Mouse (Mus musculus) right cerebral cortex, postnatal 36 days (tissue): ENCODE results near the gene BC004004.
"Not testable (repeated sequence)": the region's sequence is repeated elsewhere in the genome, so short reads cannot be mapped to it uniquely, and the experiment has no call there.

Experiments
- DNase-seq, 2 experiments: peaks; one replicate each; pipeline ENCODE4 v3.0.0; 2022; ENCODE audit warnings: low spot score in 2 of 2, mixed read lengths in 1 of 2

BC004004 gene

DNA sequence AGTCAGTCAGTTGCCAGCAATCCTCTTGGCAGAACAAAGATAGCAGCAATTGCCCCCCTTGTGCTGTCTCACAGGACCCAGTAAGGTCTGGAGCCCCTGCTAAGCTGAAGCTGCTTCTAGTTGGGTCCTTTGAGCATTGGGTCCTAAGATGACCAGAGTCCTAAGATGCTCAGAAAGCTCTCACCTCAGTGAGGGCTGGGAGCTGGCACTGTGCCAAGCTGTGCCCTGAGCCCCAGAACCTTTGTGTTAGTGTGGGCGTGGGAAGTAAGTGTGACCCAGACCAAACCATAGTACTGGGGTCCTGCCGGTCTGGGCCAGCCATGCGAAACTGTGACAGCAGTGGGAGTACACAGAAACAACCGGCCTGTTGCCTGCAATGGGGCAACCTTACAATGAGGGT lies 30.7 kb downstream of the BC004004 start:
- DNase-seq = no peak

DNA sequence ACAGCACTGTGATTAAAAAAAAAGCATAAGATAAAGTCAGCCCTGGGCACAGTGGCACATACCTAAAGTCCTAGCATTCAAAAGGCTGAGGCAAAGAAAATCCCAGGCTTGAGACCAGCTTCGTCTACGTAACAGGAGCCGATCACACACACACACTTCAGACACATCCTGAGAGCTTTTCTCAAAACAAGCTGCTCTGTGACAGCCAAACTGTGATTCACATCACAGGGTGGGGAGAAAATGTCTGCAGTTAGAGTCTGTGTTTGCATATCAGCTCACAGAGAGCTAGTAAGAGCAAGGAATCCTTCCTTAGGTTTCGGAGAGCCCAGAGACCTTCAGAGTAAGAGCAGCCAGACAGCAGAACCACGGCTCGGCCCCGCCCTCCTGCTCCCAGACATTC lies 32.3 kb downstream of the BC004004 start:
- DNase-seq = no peak

DNA sequence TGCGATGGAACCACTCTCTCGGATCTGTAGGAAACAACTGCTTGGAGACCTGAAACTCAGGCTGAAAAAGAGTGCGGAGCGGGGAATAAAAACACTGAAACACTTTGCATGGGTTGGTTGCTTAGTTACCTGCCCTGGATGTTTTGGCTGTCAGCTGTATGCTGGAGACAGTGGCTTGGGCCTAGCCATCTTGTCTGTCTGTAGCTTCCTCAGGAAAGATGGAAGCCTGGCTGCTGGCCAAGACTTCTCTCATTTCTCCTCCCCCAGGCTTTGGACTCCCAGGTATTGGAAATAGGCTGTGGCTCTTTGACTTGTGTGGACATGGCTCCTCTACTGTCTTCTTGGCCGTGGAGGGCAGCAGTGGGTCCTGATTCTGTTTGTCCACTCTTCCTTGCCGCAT lies 32.8 kb downstream of the BC004004 start:
- DNase-seq = no peak

DNA sequence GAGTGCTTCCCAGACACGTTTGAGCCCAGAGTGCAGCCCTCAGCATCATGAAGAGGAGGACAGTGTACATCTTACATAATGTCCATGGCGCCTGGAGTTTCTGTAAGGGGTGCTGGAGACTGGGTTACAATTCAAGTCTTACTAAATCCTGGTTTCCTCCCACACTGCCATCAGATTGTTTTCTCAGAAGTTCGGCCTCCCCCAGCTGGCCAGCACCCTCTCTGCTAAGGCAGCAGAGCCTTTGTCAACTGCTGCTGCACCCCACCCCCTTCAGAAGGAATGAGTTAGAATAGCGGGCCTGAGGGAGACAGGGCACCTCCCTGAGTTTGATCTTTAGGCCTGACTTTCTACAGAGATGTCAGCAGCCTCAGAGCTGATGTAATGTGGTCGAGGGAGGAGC lies 33.6 kb downstream of the BC004004 start:
- no peak for DNase-seq

DNA sequence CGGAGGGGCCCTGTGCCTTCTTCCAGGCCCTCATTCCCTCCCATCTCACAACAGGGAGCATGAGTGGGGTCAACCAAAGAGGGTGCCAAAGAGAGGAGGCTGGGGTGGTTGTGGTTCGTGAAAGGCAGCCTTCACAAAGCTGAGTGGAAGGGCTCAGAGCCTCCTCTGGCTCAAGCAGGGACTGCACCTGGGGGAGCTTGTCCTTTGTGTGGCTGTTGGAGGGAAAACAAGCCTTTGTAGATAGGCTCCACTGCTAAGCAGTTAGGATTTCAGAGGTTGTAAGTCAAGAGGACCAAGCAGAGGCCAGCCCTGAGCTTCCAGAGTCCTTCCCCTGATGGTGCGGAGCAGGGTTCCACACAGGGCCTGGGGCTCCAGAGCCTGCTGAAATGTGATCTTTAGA lies 34.5 kb downstream of the BC004004 start:
- DNase-seq = no peak

DNA sequence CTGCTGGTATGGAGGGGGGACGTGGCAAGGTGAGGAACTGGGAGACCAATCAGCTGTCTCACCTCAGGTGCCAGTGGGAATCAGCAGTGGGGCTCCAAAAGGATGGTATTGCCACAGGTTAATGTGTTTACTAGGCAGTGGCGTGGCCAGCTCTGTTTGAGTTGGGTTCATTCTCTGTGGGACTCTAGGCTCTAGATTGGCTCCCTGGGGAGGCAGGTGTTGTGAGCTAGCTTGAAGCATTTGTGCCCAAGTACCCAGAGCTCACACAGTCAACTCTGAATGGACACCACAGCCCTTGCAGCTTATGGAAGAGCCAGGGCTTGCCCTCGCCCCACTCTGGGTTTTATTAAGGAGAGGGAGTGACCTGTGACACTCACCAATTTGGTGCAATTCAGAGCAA lies 35.3 kb downstream of the BC004004 start:
- DNase-seq = no peak

DNA sequence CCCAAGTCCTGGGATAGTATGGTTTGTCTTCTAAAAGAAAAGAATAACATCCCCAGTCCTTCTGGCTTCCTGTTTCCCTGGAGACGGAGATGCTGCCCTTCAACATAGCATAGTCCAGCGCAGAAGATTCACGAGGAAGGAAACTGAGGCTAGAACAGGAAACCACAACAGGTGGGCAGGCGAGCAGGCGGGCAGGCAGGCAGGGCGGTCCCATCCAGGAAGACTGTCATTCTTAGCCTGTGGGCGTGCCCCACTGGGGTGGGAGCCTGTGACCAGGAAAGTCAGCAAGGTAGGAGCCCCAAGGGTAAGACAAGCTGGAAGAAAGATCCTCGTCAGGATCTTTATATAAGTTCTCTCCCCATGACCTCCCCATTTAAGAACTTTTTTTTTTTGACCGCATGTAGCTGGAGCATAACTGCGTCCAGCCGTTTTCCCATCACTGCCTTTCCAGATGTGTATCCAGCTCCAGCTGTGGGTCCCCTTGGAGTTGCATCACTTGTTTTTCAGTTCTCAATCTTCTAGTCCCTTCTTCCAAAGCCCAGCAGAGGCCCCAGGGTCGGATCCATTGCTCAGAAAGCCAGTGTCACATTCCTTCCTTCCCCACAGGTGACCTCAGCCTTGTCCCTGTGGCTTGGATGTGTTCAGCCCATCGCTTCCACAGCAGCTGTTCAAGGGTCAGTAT lies 35.9 kb downstream of the BC004004 start:
- no peak for DNase-seq

DNA sequence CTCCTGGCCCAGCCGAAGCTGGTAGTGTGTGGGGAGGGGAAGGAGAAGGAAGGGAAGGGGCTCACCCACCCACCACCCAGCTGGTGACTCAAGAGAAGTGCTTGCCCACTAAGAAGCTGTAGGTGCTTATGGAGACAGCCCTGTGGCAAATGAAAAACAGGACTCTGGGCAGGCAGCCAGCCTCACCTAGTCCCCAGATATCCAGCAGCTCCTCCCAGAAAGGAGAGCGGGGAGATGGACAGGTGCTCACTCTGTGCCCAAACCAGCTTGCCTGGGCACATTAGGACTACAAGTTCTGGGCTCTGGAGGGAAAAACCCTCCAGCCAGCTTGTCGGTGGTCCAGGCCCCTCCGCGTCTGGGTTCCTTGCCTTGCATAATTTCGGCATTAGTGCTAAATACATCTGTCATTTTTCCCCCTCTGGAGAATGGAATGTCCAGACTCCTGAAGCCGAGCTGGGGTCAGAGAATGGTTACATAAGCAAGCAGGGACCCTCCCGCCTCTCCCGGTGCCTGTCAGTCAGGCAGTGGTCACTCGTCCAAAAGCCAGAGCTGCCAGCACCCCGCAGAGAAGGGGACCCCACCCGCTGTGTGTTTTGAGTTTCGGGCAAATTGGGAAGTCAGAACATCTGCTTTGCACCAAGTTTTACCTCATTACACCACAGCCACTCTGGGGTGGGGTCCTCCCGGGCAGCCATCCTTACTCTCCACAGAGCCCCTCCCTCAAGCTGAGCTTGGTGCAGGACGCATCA lies 36.6 kb downstream of the BC004004 start:
- DNase-seq = no peak

DNA sequence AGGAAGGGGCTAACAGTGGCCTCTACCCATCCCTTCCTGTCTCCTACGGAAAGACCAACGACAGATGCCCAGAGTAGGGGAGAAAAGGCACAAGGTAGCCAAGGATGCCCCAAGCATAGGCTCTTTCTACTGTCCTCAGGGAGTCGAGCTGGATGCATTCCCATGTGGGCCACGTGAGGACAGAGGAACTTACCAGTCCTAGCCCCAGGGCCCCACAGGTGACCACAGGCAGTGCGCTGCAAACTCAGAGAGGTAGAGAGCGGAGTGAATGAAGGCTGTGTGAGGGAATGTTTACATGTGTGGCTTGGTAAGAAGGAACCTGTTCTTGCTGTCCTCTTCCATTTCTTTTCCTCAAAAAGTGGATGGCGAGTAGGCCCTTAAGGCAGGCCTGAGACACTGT lies 37.3 kb downstream of the BC004004 start:
- DNase-seq = no peak

DNA sequence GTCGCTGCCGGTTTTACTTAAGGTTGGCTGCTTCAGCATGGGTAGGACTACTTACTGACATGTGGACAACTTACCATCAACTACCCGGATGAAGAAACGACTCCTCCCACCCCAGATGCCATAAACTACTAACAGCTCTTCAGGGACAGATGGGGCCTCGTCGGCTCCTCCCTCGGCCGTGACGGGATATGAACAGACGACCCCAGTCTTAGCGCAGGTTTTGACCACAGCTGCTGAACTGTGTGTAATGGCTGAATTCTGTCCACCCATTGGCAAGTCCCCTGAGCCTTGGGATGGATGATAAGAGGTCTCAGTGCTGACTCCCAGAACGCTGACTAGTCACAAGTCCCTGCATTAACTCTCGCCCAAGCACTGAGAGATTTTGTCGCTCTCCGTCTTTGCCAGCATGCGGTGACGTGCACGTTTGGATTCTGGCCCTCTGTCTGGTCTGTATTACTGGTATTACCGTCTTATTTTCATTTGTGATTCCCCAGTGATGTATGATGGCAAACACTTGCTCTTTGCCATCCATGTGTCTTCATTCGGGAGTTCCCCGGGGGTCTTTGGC lies 41.6 kb downstream of the BC004004 start:
- DNase-seq = no peak

DNA sequence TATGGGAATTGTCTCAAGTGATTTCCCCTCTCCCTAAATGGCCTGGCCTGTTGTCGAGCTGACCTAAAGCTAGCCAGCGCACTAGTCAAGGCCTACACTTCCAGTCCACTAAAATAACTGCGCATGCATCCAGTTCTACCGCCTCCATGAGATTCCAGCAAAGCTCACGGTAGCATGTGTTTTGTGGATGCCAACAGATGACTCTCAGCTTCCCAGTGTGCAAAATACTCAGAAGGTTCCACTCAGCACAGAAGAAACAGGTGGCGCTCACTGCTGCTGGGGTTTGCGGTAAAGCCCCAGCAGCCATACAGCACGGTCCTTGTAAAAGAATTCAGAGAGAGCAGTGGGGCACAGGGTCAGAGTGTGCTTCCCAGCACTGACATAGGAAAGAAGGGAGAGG lies 43.0 kb downstream of the BC004004 start:
- peak in 1 of 2 experiments; percentile 44 for DNase-seq

DNA sequence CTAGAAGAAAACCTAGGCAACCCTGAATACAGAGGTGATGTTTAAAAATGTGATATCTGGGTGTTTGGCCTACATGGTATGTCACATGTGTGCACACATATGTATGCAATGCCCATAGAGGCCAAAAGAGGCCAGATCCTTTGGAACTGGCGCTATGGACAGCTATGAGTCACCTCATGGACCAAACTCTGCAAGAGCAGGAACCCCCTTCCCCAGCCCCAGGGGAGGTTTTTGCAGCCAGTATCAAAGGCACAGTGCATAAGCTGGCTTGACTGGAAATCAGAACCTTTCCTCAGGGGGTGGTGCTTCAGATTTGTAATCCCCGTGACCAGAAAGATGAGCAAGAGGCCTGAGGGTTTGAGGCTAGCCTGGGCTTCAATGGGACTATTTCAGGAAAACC lies 43.5 kb downstream of the BC004004 start:
- DNase-seq = no peak

DNA sequence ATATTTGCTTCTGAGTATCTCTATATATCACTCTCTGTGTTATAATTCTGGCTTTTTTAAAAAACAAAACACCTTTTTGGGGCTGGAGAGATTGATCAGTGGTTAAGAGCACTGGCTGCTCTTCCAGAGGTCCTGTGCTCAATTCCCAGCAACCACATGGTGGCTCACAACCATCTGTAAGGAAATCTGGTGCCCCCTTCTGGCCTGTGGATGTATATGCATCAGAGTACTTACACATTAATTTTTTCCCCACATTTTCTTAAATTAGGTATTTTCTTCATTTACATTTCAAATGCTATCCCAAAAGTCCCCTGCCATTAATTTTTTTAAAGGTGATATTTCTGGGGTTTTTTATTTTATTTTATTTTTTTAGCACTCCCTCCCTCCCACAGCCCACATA lies 44.7 kb downstream of the BC004004 start:
- no peak for DNase-seq

DNA sequence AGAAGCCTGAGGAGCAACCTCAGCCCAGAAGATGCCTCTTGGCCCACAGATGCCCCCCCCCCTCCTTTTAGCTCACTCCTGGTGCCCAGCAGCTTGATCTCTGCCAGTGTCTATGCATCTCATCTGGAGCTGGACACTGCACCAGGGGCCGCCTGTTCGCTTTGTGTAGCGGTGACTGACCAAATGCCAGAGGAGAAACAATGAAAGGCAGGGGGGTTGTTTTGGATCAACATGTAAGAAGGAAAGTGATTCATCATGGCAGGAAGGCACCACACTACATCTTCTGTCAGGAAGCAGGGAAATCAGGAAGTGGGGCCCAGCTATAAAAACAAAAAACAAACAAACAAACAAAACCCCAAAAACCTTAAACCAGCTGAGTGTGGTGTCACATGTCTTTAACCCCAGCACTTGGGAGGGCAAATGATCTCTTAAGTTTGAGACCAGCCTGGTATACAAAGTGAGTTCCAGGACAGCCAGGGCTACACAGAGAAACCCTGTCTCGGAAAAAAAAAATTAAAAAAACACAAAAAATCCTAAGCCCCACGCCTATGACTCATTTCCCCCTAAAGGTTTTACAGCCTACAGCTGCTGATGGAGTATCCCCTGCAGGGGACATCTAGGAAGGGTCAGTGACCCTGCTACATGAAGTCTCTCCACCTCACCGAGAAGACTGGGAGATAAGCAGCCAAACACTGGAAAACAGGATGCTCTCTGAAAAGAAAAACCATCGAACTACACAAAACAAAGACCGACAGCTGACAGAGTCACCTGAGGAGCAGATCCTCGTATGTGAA lies 47.3 kb downstream of the BC004004 start:
- DNase-seq = no peak

DNA sequence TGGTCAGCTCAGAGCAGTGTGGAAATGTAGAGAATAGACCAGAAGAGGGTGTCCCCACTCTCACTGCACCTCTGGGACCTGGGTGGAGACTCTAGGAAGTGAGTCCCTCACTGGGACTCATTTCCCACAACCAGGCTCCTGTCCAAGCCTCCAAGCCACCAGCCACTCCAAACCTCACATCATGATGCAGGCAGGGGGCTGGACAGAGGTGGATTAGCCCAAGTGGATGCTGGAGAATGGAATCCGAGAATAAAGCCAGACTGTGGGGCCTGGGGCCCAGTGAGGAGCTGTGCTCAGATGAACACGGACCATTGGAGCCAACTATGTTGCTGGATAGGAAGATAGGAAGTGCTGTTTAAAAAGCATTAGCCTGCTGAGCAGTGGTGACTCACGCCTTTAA lies 48.3 kb downstream of the BC004004 start:
- DNase-seq = no peak

DNA sequence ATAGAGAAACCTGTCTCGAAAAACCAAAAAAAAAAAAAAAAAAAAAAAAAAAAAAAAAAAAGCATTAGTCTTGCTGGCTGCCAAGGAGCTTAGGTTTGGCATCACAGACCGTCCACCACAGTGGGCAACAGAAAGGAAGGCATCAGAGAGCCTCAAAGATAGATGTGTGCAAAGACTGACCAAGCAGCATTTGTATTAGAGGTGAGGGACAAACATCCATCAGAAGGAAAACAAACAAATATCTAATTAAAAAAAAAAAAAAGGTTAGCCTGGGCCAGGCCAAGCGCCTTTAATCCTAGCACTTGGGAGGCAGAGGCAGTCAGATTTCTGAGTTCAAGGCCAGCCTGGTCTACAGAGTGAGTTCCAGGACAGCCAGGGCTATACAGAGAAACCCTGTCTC lies 48.8 kb downstream of the BC004004 start, which contains the start of gene Pi16:
Pi16 (plus strand) TSS at position 301 of the 400 bp plus-strand sequence.
- not testable (repeated sequence) for DNase-seq

DNA sequence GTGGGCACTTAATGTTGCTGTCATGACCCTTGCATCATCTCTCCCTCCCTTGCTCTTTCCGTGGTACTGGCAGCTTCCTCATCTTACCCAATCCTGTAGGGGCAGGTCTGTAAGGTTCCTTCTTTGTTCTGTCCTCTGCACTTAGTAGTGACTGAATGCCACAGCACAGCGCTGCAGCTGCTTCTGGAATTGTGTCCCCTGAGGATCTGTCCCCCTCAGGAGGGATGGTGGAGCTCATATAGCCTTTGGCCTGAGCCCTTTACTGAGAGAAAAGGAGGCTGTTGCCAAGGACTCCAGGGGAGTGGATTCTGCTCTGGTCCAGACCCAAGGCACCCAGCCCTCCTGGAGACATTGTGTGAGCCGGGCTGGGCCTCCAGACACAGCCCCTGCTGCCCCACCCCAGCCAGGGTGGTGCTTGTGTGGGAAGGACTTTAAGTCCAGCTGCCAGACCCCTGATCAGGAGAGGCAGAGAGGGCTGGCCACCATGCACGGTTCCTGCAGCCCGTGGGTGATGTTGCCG lies 50.2 kb downstream of the BC004004 start:
- no peak for DNase-seq

DNA sequence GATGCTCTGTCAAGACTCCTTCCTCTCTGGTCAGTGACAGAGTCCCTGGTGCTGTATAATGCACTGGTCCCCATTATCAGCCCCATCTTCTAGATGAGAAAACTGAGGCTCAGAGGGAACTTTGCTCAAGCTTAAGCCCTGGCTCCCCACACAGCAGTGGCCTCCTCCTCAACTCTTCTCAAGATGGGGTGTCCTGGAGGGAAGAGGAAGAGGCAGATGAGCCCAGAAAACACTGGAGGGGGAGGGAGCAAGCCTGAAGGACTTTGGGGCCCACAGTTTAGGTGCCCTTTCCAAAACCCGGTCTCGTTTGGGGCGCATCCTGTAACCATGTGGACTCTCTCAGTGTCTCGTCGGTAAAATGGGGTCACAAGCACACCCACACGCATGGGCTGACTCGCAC lies 50.9 kb downstream of the BC004004 start:
- DNase-seq = no peak

DNA sequence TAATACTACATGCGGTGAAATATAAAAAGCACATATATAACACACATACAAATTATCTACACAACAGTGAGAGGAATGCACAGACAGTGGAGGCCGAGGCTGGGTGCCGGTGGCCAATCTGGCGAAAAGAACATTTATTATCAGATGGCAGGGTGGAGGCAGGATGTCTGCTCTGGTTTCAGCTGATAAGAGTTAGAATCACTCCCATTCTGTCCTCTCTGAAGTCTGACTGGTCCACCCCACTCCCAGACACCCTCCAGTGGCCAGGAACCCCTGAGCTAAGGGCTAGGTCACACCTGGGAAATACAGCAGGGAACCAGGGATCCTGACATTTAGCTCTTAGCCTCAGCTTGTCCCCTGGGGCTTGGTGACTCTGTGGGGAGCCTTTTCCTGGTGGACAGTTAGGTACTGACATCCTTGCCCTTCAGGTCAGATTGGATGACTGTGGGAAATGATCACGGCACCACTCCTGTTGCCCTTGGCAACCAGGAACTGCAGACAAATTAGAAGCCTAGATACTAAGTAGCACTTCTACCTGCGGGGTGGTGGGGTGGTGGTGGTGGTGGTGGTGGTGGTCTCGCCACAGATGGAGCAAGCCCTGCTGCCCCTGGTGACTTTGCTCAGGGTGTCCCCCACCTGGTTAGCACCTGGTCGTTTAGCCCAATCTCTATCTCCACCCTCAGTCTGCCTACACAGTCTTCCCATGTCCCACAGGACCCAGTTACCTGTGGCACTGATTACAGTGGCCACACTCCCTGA lies 51.5 kb downstream of the BC004004 start:
- no peak for DNase-seq

DNA sequence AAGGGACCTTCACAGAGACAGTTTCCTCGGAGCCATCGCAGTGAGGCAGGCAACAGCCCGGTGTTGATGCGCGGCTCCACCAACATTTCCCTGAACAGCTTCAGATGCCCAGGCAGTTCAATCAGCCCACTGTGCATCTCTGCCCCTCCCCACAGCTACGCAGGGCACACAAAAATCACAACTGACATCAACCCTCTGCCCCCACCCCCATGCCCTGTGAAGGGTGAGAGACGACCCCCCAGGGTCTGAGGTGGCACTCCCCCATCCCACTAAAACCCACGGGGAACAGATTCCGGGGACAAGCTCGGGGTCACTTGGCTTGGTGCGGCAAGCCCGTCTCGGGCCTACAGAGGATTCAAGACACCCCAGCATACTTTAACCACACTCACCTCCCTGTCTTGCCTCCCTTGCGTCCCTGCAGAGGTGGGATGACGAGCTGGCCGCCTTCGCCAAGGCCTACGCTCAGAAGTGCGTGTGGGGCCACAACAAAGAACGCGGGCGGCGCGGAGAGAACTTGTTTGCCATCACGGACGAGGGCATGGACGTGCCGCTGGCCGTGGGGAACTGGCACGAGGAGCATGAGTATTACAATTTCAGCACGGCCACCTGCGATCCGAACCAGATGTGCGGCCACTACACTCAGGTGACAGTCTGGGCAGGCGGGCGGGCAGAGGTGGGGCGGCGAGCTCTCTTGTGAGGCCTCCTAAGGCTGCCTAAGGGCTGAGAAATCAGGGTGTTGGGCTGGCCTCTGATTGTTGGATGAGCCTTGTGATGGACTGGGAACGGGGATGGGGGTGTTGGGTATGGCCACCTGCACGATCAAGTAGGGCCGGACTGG lies 53.4 kb downstream of the BC004004 start:
- no peak for DNase-seq

DNA sequence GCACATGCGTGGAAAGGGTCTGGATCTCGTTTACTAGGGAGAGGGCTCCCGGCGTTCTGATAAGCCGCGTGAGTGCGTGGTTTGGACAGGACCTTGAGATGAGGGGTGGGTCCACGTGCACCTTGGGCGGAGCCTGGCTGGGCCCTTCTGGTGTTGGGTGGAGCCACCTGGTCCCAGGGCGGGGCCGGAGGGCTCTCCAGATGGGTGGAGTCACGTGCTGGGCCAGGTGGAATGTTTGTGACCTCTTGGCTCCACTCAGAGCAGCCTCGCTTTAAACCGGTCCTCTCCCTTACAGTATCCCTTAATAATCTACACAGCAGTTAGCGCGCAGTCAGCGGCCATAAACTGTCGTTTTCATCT lies 54.0 kb downstream of the BC004004 start:
- DNase-seq = no peak
